Mouse (Mus musculus): ENCODE results near the gene Scd1. TPM values are rescaled to one million over a fixed set of nuclear protein-coding genes. Genes with fewer than 3 reads are reported as not detected.
"Not testable (repeated sequence)": the region's sequence is repeated elsewhere in the genome, so short reads cannot be mapped to it uniquely, and the experiment has no call there.

The Scd1 gene
- polyA plus RNA-seq, 1 experiment from 2014 or later: 5.3 TPM

DNA sequence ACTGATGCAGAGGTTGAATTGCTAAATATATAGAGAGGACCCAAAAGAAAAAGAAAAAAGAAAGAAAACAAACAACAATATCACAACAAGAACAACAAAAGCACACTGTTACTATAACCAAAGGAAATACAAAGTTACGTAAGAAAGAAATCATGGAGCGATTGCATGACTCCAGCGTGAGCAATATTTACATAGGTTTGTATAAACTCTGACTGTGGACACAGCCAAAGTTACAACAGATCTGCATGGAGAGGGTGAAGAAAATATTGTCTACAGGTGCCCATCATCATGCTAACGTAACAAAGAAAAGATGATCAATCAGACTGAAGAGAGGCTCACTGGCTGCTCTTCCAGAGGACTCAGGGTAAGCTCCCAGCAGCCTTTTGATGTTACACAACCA is 27.6 kb downstream of the Scd1 start:
- H3K36me3 ChIP-seq: no peaks in the 10 kb centered on the region
- no peak overlapping the region for H3K4me2 ChIP-seq
- H3K4me1 ChIP-seq: no peaks in the 10 kb centered on the region
- no peak overlapping the region for H3K4me3 ChIP-seq (replicated peaks)
- H3K9ac ChIP-seq: no peak overlapping the region
- no peak overlapping the region for H3K27ac ChIP-seq
- no peaks in the 10 kb centered on the region for H3K9me3 ChIP-seq
- no peaks in the 10 kb centered on the region for H3K27me3 ChIP-seq (replicated peaks)
- no peak for ATAC-seq (ENCODE audit: insufficient read depth, low FRiP score, low read depth)
- 72% methylated on average over 4 of the region's 4 CpGs for WGBS

DNA sequence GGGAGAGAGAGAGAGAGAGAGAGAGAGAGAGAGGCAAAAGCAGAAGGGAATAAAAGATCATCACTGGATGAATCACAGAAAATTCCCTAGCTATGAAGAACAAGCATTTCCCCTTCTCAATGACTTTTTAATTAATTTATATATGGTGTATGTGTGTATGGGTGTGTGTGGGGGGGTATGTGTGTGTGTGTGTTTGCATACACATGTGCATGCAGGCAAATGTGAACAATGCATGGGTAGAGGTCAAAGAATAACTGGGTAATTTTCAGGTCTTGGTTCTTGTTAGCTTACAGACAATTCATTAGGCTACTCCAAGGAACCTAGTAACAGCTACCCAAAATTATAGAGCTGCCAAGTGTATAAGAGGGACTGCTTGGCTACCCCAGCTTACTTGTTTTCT is 28.6 kb downstream of the Scd1 start:
- no peak overlapping the region for H3K4me3 ChIP-seq (replicated peaks)
- no peak for ATAC-seq (ENCODE audit: insufficient read depth, low FRiP score, low read depth)
- no peak overlapping the region for H3K4me2 ChIP-seq
- no peak overlapping the region for H3K9ac ChIP-seq
- H3K27ac ChIP-seq: no peak overlapping the region
- no peaks in the 10 kb centered on the region for H3K9me3 ChIP-seq
- H3K36me3 ChIP-seq: no peaks in the 10 kb centered on the region
- no peaks in the 10 kb centered on the region for H3K4me1 ChIP-seq
- H3K27me3 ChIP-seq (replicated peaks): no peaks in the 10 kb centered on the region

DNA sequence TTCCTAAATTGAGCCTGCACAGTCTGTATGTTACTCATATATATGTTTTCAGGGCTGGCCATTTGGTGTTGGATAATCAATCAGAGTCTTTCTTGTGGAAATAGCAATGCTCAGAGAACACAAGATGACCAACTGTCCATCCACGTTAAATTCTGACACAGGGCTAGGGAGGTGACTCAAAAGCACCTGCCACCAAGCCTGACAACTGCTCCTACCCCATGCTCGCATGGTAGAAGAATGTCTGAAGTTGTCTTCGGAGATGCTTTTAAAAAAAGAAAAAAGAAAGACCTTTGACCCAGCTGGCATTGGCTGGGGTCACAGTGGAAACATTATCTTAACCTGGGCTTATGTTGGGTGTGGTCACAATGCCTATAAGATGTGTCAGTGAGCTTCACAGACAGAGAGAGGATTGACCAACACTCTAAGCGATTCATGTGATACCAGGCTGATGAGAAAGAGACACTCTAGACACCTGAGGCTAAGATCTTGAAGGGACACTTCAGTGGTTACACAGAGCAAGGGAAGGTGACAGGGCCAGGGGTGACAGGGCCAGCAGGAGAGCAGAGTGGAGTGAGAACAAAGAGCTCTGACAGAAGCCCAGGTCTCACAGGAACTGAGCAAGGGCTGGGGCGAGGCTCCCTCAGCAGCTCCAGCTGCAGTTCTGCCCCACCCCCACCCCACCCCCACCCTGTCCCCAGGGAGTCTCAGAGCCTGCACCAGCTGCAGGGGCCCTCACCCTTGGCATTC is 29.9 kb downstream of the Scd1 start:
- H3K36me3 ChIP-seq: no peaks in the 10 kb centered on the region
- ATAC-seq (ENCODE audit: insufficient read depth, low FRiP score, low read depth): peak; percentile 66
- H3K27ac ChIP-seq: no peak overlapping the region
- no peak overlapping the region for H3K9ac ChIP-seq
- H3K4me2 ChIP-seq: no peak overlapping the region
- WGBS: 37% methylated on average over 5 of the region's 5 CpGs
- H3K9me3 ChIP-seq: no peaks in the 10 kb centered on the region
- H3K27me3 ChIP-seq (replicated peaks): no peaks in the 10 kb centered on the region
- H3K4me1 ChIP-seq: no peaks in the 10 kb centered on the region
- no peak overlapping the region for H3K4me3 ChIP-seq (replicated peaks)

DNA sequence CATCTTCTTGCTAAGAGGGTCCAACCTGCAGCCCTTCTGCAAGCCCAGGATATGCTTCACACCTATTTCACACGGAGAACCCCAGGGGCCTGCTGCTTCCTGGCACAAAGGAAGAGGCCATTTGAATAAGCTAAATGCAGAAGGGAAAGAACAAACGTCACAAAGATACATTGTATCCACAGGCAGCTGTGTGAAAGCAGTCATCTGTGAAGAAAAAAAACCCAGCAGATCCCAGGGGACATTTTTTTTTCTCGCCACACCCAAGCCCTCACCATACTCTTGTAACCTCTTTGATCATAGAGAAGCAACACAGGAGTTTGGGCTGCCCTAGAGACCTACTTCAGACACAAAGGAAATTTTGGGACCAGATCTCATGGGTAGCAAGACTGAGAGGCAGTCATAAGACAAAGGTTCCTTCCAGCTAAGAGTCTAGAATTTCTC is 31.1 kb downstream of the Scd1 start:
- no peak for ATAC-seq (ENCODE audit: insufficient read depth, low FRiP score, low read depth)
- 43% methylated on average over 3 of the region's 3 CpGs for WGBS

DNA sequence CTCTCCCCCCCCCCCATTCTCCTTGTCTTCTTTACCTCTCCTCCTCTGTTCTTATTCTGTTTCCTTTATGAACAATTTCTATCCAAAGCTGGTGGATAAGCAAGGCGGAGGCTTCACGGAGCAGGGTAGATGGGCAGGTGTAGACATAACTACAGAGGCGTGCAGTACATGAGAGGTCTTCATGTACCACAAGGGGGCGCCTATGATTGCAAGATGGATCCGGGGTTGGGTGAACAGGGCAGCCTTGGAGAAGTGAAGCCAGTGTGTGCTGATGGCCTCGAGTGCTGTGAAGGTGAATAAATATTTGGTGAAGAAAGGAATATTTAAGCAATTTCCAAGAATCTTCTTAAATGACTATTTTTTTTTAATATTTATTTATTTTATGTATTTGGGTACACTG is 34.7 kb downstream of the Scd1 start:
- peak; percentile 83 for ATAC-seq (ENCODE audit: insufficient read depth, low FRiP score, low read depth)
- Histone ChIP-seq H3K9me3 (no peaks in the 10 kb centered on the region), H3K4me2 (no peak overlapping the region), H3K36me3 (no peaks in the 10 kb centered on the region), H3K9ac (no peak overlapping the region), H3K4me3 (replicated peaks) (no peak overlapping the region), H3K27me3 (replicated peaks) (no peaks in the 10 kb centered on the region), H3K27ac (no peak overlapping the region), H3K4me1 (no peaks in the 10 kb centered on the region)
- 19% methylated on average over 6 of the region's 6 CpGs for WGBS

More for the DNA sequence above, 31.1 kb downstream of the Scd1 start:
- H3K4me3 ChIP-seq (replicated peaks): no peak overlapping the region
- H3K4me2 ChIP-seq: no peak overlapping the region
- H3K9me3 ChIP-seq: no peaks in the 10 kb centered on the region
- H3K27ac ChIP-seq: no peak overlapping the region
- no peak overlapping the region for H3K9ac ChIP-seq
- no peaks in the 10 kb centered on the region for H3K27me3 ChIP-seq (replicated peaks)
- no peaks in the 10 kb centered on the region for H3K4me1 ChIP-seq
- no peaks in the 10 kb centered on the region for H3K36me3 ChIP-seq

DNA sequence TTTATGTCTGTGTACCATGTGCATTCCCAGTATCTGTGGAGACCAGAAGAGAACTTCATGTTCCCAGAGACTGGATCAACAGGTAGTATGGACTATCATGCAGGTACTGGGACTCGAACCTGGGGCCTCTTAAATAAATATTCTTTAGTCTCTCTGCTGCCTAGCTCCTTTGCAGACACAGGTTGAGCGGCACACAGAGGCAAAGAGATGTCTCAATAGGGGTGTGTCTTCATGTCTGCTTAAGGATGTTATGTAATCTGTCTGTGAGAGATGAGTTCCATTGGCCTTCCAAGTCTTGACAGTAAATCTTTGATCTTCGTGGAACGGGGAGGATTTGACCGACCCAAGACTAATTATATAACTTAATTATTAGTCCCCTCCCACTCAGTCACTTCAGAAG is 37.4 kb downstream of the Scd1 start:
- Histone ChIP-seq H3K27me3 (replicated peaks) (no peaks in the 10 kb centered on the region), H3K9ac (no peak overlapping the region), H3K9me3 (no peaks in the 10 kb centered on the region), H3K27ac (no peak overlapping the region), H3K36me3 (no peaks in the 10 kb centered on the region), H3K4me1 (no peaks in the 10 kb centered on the region), H3K4me3 (replicated peaks) (no peak overlapping the region), H3K4me2 (no peak overlapping the region)
- 72% methylated on average over 5 of the region's 5 CpGs for WGBS
- no peak for ATAC-seq (ENCODE audit: insufficient read depth, low FRiP score, low read depth)

DNA sequence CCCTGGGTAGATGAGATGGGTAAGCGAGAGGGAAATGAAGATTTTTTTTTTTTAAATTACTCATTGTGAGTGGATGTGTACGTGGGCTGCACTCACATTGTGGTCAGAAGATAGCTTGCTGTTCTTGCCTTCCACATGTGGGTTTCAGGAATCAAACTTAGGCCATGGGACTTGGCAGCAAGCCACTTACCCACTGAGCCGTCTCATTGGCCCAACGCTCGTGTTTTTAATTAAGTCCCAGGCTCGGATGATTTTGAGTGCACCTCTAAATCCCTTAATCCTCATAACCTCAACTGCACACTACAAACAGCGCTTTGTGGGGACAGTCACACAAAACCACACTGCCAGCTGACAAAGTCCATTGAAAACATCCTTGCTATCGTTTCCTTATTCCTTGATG is 38.3 kb downstream of the Scd1 start:
- no peaks in the 10 kb centered on the region for H3K9me3 ChIP-seq
- no peak overlapping the region for H3K4me2 ChIP-seq
- H3K27ac ChIP-seq: no peak overlapping the region
- H3K4me1 ChIP-seq: no peaks in the 10 kb centered on the region
- H3K36me3 ChIP-seq: no peaks in the 10 kb centered on the region
- no peaks in the 10 kb centered on the region for H3K27me3 ChIP-seq (replicated peaks)
- no peak overlapping the region for H3K4me3 ChIP-seq (replicated peaks)
- no peak for ATAC-seq (ENCODE audit: insufficient read depth, low FRiP score, low read depth)
- 76% methylated on average over 8 of the region's 8 CpGs for WGBS
- no peak overlapping the region for H3K9ac ChIP-seq

DNA sequence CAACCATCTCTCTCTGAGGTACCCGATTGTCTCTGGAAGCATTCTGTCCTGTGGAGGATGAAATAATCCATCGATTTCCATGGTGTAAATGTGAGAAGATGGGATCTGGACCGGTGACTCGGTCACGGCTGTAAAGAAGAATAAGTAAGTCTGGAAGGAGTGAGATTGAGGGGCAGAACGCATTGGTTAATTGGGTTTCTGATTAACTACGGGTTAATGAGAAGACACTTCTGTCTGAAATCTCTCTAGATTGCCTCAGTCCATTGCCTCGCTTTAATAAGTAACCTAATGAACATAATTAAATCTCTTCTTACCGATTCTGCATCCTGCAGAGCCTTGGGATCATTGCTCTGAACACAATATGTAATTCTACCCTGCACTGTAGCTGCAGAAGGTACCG is 40.6 kb downstream of the Scd1 start:
- H3K4me1 ChIP-seq; ATAC-seq (ENCODE audit: insufficient read depth, low FRiP score, low read depth); H3K9ac ChIP-seq; H3K4me3 ChIP-seq (replicated peaks); H3K27ac ChIP-seq; H3K9me3 ChIP-seq; H3K36me3 ChIP-seq; H3K27me3 ChIP-seq (replicated peaks); H3K4me2 ChIP-seq: not testable (repeated sequence)
- 83% methylated on average over 10 of the region's 10 CpGs for WGBS

DNA sequence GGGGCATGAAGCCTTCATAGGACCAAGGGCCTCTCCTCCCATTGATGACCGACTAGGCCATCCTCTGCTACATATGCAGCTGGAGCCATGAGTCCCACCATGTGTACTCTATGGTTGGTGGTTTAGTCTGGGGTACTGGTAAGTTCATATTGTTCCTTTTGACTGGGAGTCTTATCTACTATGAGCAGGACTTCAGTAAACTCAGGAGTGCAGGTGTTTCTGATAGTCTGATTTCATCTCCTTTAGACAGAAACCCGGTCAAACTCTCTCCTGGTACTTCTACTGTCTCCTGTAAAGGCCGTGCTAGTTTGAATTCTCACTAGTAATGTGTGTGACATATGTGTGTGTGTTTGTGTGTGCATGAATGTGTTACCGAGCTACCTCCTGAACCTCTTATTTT is 41.9 kb downstream of the Scd1 start:
- Histone ChIP-seq H3K4me3 (replicated peaks) (no peak overlapping the region), H3K4me1 (no peaks in the 10 kb centered on the region), H3K36me3 (no peaks in the 10 kb centered on the region), H3K9me3 (no peaks in the 10 kb centered on the region), H3K9ac (no peak overlapping the region), H3K27me3 (replicated peaks) (no peaks in the 10 kb centered on the region), H3K4me2 (no peak overlapping the region), H3K27ac (no peak overlapping the region)
- 90% methylated on average over 4 of the region's 4 CpGs for WGBS
- ATAC-seq (ENCODE audit: insufficient read depth, low FRiP score, low read depth): no peak

DNA sequence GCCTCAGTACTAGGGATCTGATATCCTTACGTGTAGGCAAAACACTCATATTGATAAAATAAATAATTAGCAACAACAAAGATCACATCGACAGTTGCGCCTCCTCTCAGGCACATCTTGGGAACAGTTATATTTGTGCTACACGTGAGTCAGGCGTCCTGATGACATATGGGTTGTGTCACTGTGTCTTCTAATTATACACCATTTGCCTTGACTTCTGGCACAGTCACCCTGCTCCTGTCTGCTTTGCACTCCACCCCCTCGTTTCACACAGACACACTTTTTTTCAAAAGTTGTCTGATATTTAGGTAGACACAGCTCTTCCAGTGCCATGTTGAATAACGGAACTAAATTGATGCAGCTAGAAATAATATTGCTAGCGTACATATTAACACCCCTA is 43.6 kb downstream of the Scd1 start:
- ATAC-seq (ENCODE audit: insufficient read depth, low FRiP score, low read depth): no peak
- Histone ChIP-seq H3K4me2 (no peak overlapping the region), H3K4me3 (replicated peaks) (no peak overlapping the region), H3K27ac (no peak overlapping the region), H3K36me3 (no peaks in the 10 kb centered on the region), H3K4me1 (no peaks in the 10 kb centered on the region), H3K9ac (no peak overlapping the region), H3K27me3 (replicated peaks) (no peaks in the 10 kb centered on the region), H3K9me3 (no peaks in the 10 kb centered on the region)
- 66% methylated on average over 8 of the region's 8 CpGs for WGBS

DNA sequence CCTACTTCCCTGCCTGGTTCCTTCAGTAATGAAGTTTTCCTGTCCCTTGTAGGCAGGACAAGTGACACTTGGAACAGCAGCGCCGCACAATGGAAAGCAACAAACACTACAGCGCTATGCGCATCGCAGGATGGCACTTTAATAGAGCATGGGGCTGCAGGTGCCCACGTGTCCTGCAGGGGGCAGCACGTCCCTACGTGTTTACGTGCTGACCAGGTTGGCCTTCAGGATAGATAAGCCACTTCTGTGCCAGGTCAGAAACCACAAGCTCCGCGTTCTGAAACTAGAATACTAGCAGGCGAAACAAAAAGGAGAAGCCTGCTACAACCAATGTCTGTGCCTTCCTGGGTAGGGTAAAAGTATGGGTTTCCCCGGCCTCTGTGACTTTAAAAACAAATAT is 44.1 kb downstream of the Scd1 start:
- WGBS: 23% methylated on average over 13 of the region's 13 CpGs
- H3K4me3 ChIP-seq (replicated peaks): no peak overlapping the region
- no peak overlapping the region for H3K4me2 ChIP-seq
- ATAC-seq (ENCODE audit: insufficient read depth, low FRiP score, low read depth): no peak
- no peaks in the 10 kb centered on the region for H3K4me1 ChIP-seq
- no peak overlapping the region for H3K9ac ChIP-seq
- H3K27ac ChIP-seq: no peak overlapping the region
- no peaks in the 10 kb centered on the region for H3K9me3 ChIP-seq
- H3K36me3 ChIP-seq: no peaks in the 10 kb centered on the region
- H3K27me3 ChIP-seq (replicated peaks): no peaks in the 10 kb centered on the region

DNA sequence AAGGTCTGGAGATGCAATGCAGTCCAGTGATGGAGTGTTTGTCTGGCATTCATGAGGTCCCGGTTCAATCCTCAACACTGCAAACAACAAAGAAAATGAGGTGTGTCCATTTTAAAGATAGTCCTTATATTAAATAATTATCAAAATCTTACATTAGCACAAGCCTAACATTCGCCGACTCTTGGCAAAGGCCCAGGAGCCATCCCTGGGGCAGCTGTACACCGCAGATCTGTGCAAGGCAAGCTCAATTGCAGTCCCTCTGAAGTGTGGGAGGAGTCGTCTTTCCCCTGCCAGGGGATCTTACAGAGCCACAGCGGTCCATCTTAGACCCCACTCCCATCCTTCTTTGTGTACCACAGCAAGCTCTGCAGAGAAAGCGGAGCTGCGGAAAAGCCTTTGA is 49.0 kb downstream of the Scd1 start:
- Histone ChIP-seq H3K9ac (no peak overlapping the region), H3K4me1 (no peaks in the 10 kb centered on the region), H3K4me2 (no peak overlapping the region), H3K9me3 (no peaks in the 10 kb centered on the region), H3K36me3 (no peaks in the 10 kb centered on the region), H3K27me3 (replicated peaks) (no peaks in the 10 kb centered on the region), H3K27ac (no peak overlapping the region), H3K4me3 (replicated peaks) (no peak overlapping the region)
- no peak for ATAC-seq (ENCODE audit: insufficient read depth, low FRiP score, low read depth)
- WGBS: 46% methylated on average over 8 of the region's 8 CpGs

DNA sequence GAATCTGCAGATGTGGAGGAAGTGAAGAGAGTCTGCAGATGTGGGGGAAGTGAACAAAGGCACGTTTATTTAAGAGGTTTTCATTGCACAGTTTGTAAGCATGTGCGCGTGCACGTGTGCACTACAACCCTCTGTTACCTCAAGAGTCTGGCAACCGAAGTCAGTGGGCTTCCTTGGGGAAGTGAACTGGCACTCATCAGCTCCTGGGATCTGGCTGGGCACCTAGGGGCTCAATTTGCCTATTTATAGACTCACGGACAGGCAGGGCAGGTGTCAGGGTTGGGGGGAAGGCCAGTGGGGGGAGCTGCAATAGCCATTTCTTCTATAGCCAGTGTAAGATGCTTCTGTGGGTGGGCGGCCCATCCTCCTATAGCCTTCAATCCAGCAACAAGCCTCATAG is 55.9 kb downstream of the Scd1 start:
- Histone ChIP-seq H3K27me3 (replicated peaks) (no peaks in the 10 kb centered on the region), H3K36me3 (no peaks in the 10 kb centered on the region), H3K4me1 (no peaks in the 10 kb centered on the region), H3K9me3 (no peaks in the 10 kb centered on the region), H3K4me2 (no peak overlapping the region), H3K4me3 (replicated peaks) (no peak overlapping the region), H3K9ac (no peak overlapping the region), H3K27ac (no peak overlapping the region)
- WGBS: 81% methylated on average over 7 of the region's 7 CpGs
- no peak for ATAC-seq (ENCODE audit: insufficient read depth, low FRiP score, low read depth)

All from stomach, embryonic 15.5 days (tissue).